Mouse (Mus musculus) spleen, embryonic (tissue): ENCODE measurements around the gene Bmp2k.

Experiments
- CTCF ChIA-PET: fragments of 350-600 bp; sonication (Branson Sonifier 250); formaldehyde crosslinking; loops from one replicate; lab custom pipeline; 2022; lab: Charles Lee

Bmp2k gene

GRCm38 (mm10) chr5:96997310-96997801, at the start of gene Bmp2k:
Bmp2k (plus strand) TSS chr5:96997689.
- CTCF ChIA-PET, result interaction anchor here (0.6 kb wide), 1 partner anchor 83 kb away, joined by 4 read pairs; no protein-coding TSS in a partner anchor

- CTCF ChIA-PET, result interaction anchor here (0.7 kb wide), 1 partner anchor 18 kb away, joined by 3 read pairs; no protein-coding TSS in a partner anchor
Measured at GRCm38 (mm10) chr5:96948856-96949527, 48.5 kb upstream of the Bmp2k start.

- CTCF ChIA-PET, result interaction anchor here (0.7 to 1.1 kb wide), 2 partner anchors 8 to 17 kb away, joined by 3 to 5 read pairs; no protein-coding TSS in a partner anchor
Measured at GRCm38 (mm10) chr5:96949839-96950666, 47.4 kb upstream of the Bmp2k start.

DNA sequence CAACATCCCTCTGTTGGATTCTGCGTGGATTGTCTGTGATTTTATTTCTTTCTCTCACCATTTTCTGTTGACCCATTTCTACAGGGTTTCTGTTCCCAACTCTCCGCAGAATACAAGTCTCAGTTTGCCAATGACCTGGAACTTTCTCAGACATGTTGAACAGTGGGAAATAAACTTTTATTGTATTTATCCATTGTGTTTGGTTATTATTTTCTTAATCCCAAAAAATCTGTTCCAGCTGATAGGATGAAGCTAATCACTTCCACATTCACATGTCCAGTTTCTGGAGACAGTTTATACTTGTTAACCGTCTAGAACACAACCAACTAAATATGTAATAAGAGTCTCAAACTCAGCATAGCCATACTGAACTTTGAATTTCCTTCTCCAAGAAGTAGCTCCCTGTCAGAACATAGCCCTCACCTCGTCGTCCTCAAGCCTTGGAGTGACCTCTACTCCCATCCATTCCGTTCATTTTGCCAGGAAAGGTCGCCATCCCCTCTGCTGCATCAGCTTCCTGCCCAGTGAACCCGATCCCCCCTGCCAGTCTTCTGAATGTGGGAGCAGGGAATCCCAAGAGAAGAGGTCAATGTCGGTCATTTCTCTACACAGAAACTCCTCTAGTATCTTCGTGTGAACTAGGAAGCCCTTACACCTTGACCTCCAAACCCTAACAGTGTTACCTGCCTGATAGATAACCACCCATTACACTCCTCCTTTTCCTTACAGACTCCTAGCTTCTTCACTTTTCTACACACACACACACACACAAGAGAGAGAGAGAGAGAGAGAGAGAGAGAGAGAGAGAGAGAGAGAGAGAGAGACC, 46.6 kb upstream of the Bmp2k start:
- CTCF ChIA-PET, result interaction anchor here (0.7 to 1.1 kb wide), 3 partner anchors 9 to 102 kb away, joined by 3 to 5 read pairs (median 3); no protein-coding TSS in a partner anchor

GRCm38 (mm10) chr5:96951493-96952105, 45.9 kb upstream of the Bmp2k start:
- CTCF ChIA-PET, result interaction anchor here (1.1 kb wide), 1 partner anchor 10 kb away, joined by 3 read pairs; no protein-coding TSS in a partner anchor

DNA sequence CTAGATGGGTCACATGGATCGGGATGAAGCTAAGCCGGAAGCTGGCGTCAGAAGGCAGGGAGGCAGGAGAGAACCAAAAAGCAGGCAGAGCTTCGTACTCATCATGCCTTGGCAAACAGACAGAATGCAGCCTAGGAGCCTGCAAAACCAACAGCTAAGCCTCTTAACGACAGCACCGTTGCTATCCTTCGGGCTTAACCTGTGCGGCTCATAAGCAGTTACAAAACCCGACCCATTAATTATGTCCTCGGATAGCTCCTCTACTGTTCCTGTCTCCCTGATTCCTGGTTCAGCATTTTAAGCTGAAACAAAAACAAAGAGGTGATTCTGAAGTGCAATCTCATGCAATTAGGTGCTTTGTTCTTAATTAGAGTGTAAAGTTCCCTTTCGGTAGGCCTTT, 43.4 kb upstream of the Bmp2k start:
- CTCF ChIA-PET, result interaction anchor here (0.6 kb wide), 1 partner anchor 28 kb away, joined by 3 read pairs; no protein-coding TSS in a partner anchor

DNA sequence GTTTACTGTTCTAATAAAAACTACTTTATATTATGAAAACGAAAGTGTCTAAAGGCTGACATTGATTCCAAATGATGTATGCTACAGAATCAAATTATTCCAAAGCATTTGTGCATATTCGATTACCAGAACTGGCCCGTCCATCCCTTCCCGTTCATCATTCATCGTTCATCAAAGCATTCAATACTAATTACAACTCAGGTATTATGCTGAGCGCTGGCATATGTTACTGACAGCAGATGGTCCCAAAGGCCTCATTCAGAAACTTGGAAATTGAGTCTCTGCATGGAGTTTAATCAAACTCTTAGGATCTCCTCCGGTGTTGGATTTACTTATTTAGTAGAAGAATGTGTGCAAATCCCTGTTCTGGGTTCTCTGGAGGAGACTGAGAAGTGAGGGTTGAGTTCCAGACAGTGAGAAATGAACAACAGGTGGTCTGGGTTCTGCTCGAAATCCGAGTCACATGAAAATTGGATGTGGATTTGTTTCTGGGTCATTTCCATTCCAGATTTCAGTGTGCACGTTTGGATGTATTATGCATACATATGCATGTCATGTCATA, 42.9 kb upstream of the Bmp2k start:
- CTCF ChIA-PET, result interaction anchor here (0.6 kb wide), 1 partner anchor 28 kb away, joined by 3 read pairs; no protein-coding TSS in a partner anchor

GRCm38 (mm10) chr5:96956926-96957325, 40.6 kb upstream of the Bmp2k start:
- CTCF ChIA-PET, result interaction anchor here (0.6 to 0.7 kb wide), 2 partner anchors 12 to 42 kb away, joined by 3 read pairs; no protein-coding TSS in a partner anchor

GRCm38 (mm10) chr5:96961122-96961521, 36.4 kb upstream of the Bmp2k start:
- CTCF ChIA-PET, result no interaction called here

DNA sequence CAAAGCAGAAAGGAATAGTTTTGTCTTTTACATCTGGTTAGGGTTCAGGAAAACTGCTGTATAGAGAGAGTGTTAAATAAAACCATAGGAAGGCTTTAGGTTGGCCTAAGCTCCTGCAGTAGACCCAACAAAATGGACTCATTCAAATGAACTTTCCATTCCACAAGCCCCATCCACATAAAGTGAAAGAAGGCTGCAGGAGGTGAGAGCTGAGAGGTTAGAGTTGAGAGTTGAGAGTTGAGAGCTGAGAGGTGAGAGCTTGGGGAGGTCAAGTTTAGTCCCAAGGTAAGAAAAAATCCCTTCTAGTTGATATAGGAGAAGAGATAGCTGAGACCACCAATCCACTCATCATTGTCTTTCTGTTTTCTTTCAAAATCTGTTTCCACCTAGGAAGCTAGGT, 35.6 kb upstream of the Bmp2k start:
- CTCF ChIA-PET, result no interaction called here

- CTCF ChIA-PET, result no interaction called here
Measured at GRCm38 (mm10) chr5:96962252-96962933, 35.1 kb upstream of the Bmp2k start.

GRCm38 (mm10) chr5:96962934-96963301, 34.6 kb upstream of the Bmp2k start:
- CTCF ChIA-PET, result no interaction called here

GRCm38 (mm10) chr5:96964062-96965028, 33.1 kb upstream of the Bmp2k start:
- CTCF ChIA-PET, result interaction anchor here (0.6 kb wide), 1 partner anchor 45 kb away, joined by 8 read pairs; no protein-coding TSS in a partner anchor

DNA sequence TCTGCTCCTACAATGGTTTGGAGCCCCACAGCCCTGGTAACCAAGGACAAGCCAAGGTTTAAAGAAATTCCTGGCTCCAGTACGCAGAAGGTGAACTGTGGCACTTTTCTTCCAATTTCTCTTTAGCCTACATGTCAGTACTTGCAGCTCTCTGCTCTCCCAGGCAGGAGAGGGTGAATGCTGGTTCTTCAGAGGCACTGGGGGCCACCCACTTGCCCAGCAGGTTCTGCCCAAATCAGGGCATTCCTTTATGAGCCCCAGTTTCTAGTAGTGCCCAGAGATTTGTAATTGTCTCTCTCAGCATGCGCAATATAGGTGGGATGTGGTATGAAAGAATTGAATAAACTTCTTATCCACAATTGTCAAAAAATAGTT, 32.5 kb upstream of the Bmp2k start:
- CTCF ChIA-PET, result interaction anchor here (0.7 kb wide), 1 partner anchor 31 kb away, joined by 5 read pairs; no protein-coding TSS in a partner anchor

DNA sequence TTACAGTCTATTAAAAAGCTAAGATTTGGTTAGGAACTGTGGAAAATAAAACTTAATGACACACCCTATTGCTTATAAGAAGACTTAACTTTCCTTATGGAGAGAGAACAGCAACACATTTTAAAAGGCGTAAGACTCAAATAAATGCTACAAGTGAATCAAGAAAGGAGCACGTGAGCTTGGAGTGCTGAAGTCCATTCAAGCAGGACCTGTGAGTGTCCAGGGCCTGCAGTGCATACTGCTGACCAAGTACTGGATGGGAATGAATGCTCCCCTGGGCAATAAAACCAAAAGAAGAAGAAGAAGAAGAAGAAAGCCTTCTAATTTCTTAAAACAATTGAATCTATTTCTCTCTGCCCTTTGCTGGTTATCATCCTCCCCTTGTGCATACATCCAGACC, 32.0 kb upstream of the Bmp2k start:
- CTCF ChIA-PET, result interaction anchor here (0.6 to 1.0 kb wide), 5 partner anchors 9 to 98 kb away, joined by 3 to 7 read pairs (median 5); no protein-coding TSS in a partner anchor

- CTCF ChIA-PET, result interaction anchor here (0.6 kb wide), 2 partner anchors 11 to 12 kb away, joined by 3 to 4 read pairs; no protein-coding TSS in a partner anchor
Measured at GRCm38 (mm10) chr5:96968628-96969027, 28.9 kb upstream of the Bmp2k start.

DNA sequence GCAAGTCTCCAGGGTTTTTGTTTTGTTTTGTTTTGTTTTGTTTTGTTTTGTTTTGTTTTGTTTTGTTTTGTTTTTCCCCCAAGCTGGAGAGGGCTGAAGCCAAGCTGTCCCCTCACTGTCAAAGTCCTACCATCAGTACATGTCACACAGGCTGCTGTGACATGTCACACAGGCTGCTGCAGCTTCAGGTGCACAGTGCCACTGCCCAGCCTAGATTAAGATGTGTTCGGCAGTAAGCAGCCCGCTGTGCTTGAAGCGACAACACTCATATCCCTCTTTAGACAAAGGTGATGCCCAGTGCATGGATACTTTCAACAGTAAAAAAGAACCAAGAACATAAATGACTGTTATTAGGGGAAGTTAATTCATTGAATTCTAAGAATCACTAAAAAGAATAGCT, 28.5 kb upstream of the Bmp2k start:
- CTCF ChIA-PET, result no interaction called here
